Mouse (Mus musculus) G1E (cell line): ENCODE data around the gene Tnnt1. TPM values are rescaled to one million over a fixed set of nuclear protein-coding genes. Genes with fewer than 3 reads are reported as not detected.

Experiments
- ATAC-seq: 2 replicates; pipeline ENCODE4 v1.8.0; 2016; ENCODE audit warnings: mild to moderate bottlenecking; ENCODE audit not compliant: insufficient number of reproducible peaks, poor library complexity, low FRiP score, severe bottlenecking; ENCODE audit errors: extremely low read depth
- DNase-seq: peaks from one replicate; pipeline ENCODE4 v3.0.0; 2012; ENCODE audit warnings: low spot score
- H3K27me3 ChIP-seq: 2 replicates; pipeline ENCODE4 v1.6.1; 2012; ENCODE audit warnings: mild to moderate bottlenecking, low read length, inconsistent platforms; ENCODE audit not compliant: insufficient read depth
- H3K36me3 ChIP-seq: replicated peaks from 2 replicates; pipeline ENCODE3; 2012; ENCODE audit warnings: mild to moderate bottlenecking, inconsistent platforms
- H3K4me1 ChIP-seq: 2 replicates; pipeline ENCODE4 v1.6.1; 2012; ENCODE audit warnings: low read depth, low read length, inconsistent platforms, mixed read lengths; ENCODE audit not compliant: insufficient read depth
- H3K4me3 ChIP-seq: 2 replicates; pipeline ENCODE4 v1.5.1; 2012; ENCODE audit warnings: low read depth, mild to moderate bottlenecking, inconsistent platforms, low read length, moderate library complexity, mixed read lengths
- H3K9me3 ChIP-seq: replicated peaks from 2 replicates; pipeline ENCODE4 v1.6.1; 2012; ENCODE audit warnings: inconsistent platforms
- CTCF ChIP-seq: IDR thresholded peaks from 2 replicates; pipeline ENCODE4 v1.5.1; 2012; ENCODE audit warnings: low read depth, low read length, inconsistent platforms, mixed read lengths
- GATA1 ChIP-seq: IDR thresholded peaks from 2 replicates; pipeline ENCODE4 v1.6.1; 2012; ENCODE audit warnings: borderline replicate concordance, low read length, inconsistent platforms, mixed read lengths
- GATA2 ChIP-seq: IDR thresholded peaks from 2 replicates; pipeline ENCODE4 v1.6.1; 2012; ENCODE audit warnings: low read depth, low read length, inconsistent platforms, borderline replicate concordance
- POLR2AphosphoS5 ChIP-seq: IDR thresholded peaks from 2 replicates; pipeline ENCODE4 v1.6.1; 2012; ENCODE audit warnings: low read depth, low read length, inconsistent platforms; ENCODE audit not compliant: insufficient replicate concordance
- TAL1 ChIP-seq: conservative IDR thresholded peaks from 2 replicates; pipeline ENCODE4 v1.6.1; 2012; ENCODE audit warnings: low read depth, low read length, inconsistent platforms, mixed read lengths
- polyA plus RNA-seq: library from polyadenylated mRNA; stranded (reverse); fragments of >175 nt; gene quantifications from 2 replicates; pipeline ENCODE4 v1.2.3, GENCODE M21; 2012
- total RNA-seq, 2 experiments: library from RNA; stranded (forward) in 1 of 2; stranded (reverse) in 1 of 2; fragments of 200-1000 nt in 1 of 2; fragments of >200 nt in 1 of 2; fragmentation: Nextera tagmentation in 1 of 2; gene quantifications; 2 replicates each; pipeline ENCODE4 v1.2.3; 2014 to 2017

Tnnt1 gene
- total and polyA plus RNA-seq, 3 experiments = 0.22 TPM; not detected in 2

- ATAC-seq (0 out of 2 replicates have a peak, but pooled peaks have one; percentile 43), DNase-seq (peak; percentile 81)
- Histone ChIP-seq H3K9me3 (no peaks in the 10 kb centered on the region; the same call in 1 of the 2 replicates), H3K4me1 (peaks cover 40% of the 10 kb centered on the region), H3K27me3 (peaks cover 21% of the 10 kb centered on the region), H3K36me3 (no peaks in the 10 kb centered on the region), H3K4me3 (no peak overlapping the region)
- TF ChIP-seq GATA1 (no peak), CTCF (peak; percentile 71)
Observed at GRCm38 (mm10) chr7:4509863-4510608, 6.1 kb downstream of the Tnnt1 start.

DNA sequence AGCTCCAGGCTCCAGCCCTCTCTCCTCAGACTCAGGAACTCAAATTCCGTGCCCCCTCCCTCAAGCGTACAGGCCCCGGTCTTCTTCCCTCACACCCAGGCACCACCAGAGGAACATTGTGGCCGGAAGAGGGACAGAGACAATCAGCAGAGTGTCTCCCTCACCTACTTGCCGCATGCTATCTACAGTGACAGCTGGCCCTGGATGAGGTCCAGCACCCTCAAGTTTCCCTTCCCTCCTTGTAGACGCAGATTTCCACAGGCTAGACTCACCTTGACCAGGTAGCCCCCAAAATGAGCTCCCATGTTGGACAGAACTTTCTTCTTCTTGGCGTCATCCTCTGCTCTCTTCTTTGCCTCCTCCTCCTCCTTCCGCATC lies 7.5 kb downstream of the Tnnt1 start:
- peaks cover 53% of the 10 kb centered on the region for H3K4me1 ChIP-seq
- no peak for TF ChIP-seq GATA1
- TF ChIP-seq POLR2AphosphoS5 = no peak
- no peak for TF ChIP-seq CTCF
- TF ChIP-seq TAL1 = no peak
- no peak for TF ChIP-seq GATA2
- ATAC-seq (no peak), DNase-seq (no peak)
- H3K4me3 ChIP-seq = no peak overlapping the region
- peaks cover 12% of the 10 kb centered on the region for H3K27me3 ChIP-seq
- H3K36me3 ChIP-seq = no peaks in the 10 kb centered on the region
- no peaks in the 10 kb centered on the region; the same call in 1 of the 2 replicates for H3K9me3 ChIP-seq

- no peaks in the 10 kb centered on the region for H3K36me3 ChIP-seq
- ATAC-seq (no peak), DNase-seq (no peak)
- H3K4me3 ChIP-seq = no peak overlapping the region
- no peaks in the 10 kb centered on the region; the same call in 1 of the 2 replicates for H3K9me3 ChIP-seq
- peaks cover 12% of the 10 kb centered on the region; the same call in 1 of the 2 replicates for H3K27me3 ChIP-seq
- peaks cover 53% of the 10 kb centered on the region for H3K4me1 ChIP-seq
- TF ChIP-seq CTCF = no peak
- TF ChIP-seq TAL1 = no peak
- TF ChIP-seq GATA1 = no peak
- TF ChIP-seq POLR2AphosphoS5 = no peak
- no peak for TF ChIP-seq GATA2
Observed at GRCm38 (mm10) chr7:4508062-4508738, 8.0 kb downstream of the Tnnt1 start.

GRCm38 (mm10) chr7:4507220-4507619 lies 9.0 kb downstream of the Tnnt1 start:
- H3K4me1 ChIP-seq = peaks cover 60% of the 10 kb centered on the region

DNA sequence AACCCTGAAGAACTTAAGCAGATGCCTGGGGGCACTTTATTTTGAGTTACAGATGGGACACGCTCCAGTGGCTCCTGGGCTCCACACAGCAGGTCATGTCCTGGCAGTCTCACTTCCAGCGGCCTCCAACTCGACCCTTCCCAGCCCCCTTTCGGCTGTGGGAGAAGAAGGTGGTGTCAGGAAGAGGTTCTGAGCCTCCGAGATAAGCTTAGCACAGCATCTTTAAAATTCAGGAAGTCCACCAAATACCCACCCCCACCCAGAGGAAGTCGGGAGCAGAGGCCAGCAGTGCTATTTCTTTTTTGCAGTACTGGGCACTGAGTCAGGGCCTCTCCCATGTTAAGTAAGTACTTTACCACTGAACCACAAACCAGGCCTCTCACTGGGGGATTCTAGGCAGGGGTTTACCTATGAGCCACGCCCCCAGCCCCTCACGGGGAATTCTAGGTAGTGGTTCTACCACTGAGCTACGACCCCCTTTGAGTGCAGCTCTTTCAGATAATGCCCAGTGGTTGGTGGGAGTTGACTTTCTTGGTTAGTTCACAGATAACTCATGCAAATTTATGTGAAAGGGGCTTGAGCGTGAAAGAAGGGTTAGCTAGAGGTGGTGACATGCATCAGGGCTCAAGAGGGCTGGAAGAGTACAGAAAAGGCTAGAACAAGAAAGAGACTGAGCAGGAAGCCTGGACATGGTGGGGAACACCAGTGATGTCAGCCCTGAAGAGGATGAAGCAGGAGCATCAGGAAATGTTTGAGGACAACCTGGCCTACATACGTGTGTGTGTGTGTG lies 11.3 kb downstream of the Tnnt1 start:
- peak overlapping the region; percentile 55; the same call in 1 of the 2 replicates for H3K4me3 ChIP-seq
- no peaks in the 10 kb centered on the region for H3K27me3 ChIP-seq
- TF ChIP-seq CTCF = no peak
- TF ChIP-seq GATA2 = no peak
- no peak for TF ChIP-seq GATA1
- no peak for TF ChIP-seq POLR2AphosphoS5
- TF ChIP-seq TAL1 = peak; percentile 50; the same call in 1 of the 2 replicates
- no peaks in the 10 kb centered on the region; the same call in 1 of the 2 replicates for H3K9me3 ChIP-seq
- peaks cover 66% of the 10 kb centered on the region for H3K4me1 ChIP-seq
- H3K36me3 ChIP-seq = peaks cover 4% of the 10 kb centered on the region
- ATAC-seq = peak; percentile 52
- peak; percentile 81 for DNase-seq

More at GRCm38 (mm10) chr7:4507220-4507619, 9.0 kb downstream of the Tnnt1 start:
- TF ChIP-seq GATA1 (no peak), POLR2AphosphoS5 (no peak), TAL1 (no peak), GATA2 (no peak), CTCF (no peak)
- Histone ChIP-seq H3K9me3 (no peaks in the 10 kb centered on the region; the same call in 1 of the 2 replicates), H3K27me3 (peaks cover 12% of the 10 kb centered on the region; the same call in 1 of the 2 replicates), H3K4me3 (no peak overlapping the region), H3K36me3 (no peaks in the 10 kb centered on the region)
- DNase-seq (peak; percentile 48), ATAC-seq (no peak)

GRCm38 (mm10) chr7:4503858-4504257 lies 12.3 kb downstream of the Tnnt1 start:
- ATAC-seq = no peak
- Histone ChIP-seq H3K36me3 (peaks cover 14% of the 10 kb centered on the region), H3K9me3 (no peaks in the 10 kb centered on the region; the same call in 1 of the 2 replicates), H3K27me3 (no peaks in the 10 kb centered on the region), H3K4me3 (no peak overlapping the region; the same call in 1 of the 2 replicates), H3K4me1 (peaks cover 71% of the 10 kb centered on the region)
- DNase-seq = no peak
- TF ChIP-seq TAL1 (no peak), CTCF (no peak), GATA1 (no peak), POLR2AphosphoS5 (no peak), GATA2 (no peak)
